Mouse (Mus musculus): ENCODE measurements around the gene Prkrip1. TPM values are rescaled to one million over a fixed set of nuclear protein-coding genes. Genes with fewer than 3 reads are reported as not detected.
"Not testable (repeated sequence)": the region's sequence is repeated elsewhere in the genome, so short reads cannot be mapped to it uniquely, and the experiment has no call there.

Gene Prkrip1
- polyA plus RNA-seq, 1 experiment from 2014 or later = 52.9 TPM

- H3K27me3 ChIP-seq (ENCODE audit: control insufficient read depth, insufficient read depth, low read depth, low read length) = no peaks in the 10 kb centered on the region
- H3K4me3 ChIP-seq (ENCODE audit: low read length) = peak overlapping the region; percentile 66
- H3K4me2 ChIP-seq (ENCODE audit: low read depth, low read length) = peak overlapping the region; percentile 96
- peak; percentile 5 for ATAC-seq (ENCODE audit: low read depth)
- peaks cover 5% of the 10 kb centered on the region; the same call in 1 of the 2 replicates for H3K9me3 ChIP-seq (ENCODE audit: control insufficient read depth, low read length)
- no peaks in the 10 kb centered on the region for H3K36me3 ChIP-seq (ENCODE audit: control insufficient read depth, insufficient read depth, low read length)
- peaks cover 23% of the 10 kb centered on the region for H3K4me1 ChIP-seq (replicated peaks; ENCODE audit: control insufficient read depth, insufficient read depth, low read length)
- peak overlapping the region; percentile 76 for H3K9ac ChIP-seq (ENCODE audit: low read length)
- no peak overlapping the region; the same call in 1 of the 2 replicates for H3K27ac ChIP-seq (ENCODE audit: low read length)
- 10% methylated on average over 15 of the region's 15 CpGs for WGBS
These were observed 28.9 kb downstream of the Prkrip1 start for GRCm38 (mm10) chr5:136169626-136170511.

GRCm38 (mm10) chr5:136168071-136168470 lies 30.7 kb downstream of the Prkrip1 start:
- no peak for ATAC-seq (ENCODE audit: low read depth)
- Histone ChIP-seq H3K4me2 (ENCODE audit: low read depth, low read length) (no peak overlapping the region), H3K4me3 (ENCODE audit: low read length) (no peak overlapping the region), H3K9me3 (ENCODE audit: control insufficient read depth, low read length) (peaks cover 5% of the 10 kb centered on the region; the same call in 1 of the 2 replicates), H3K27ac (ENCODE audit: low read length) (no peak overlapping the region), H3K27me3 (ENCODE audit: control insufficient read depth, insufficient read depth, low read depth, low read length) (no peaks in the 10 kb centered on the region), H3K9ac (ENCODE audit: low read length) (no peak overlapping the region), H3K4me1 (replicated peaks; ENCODE audit: control insufficient read depth, insufficient read depth, low read length) (peaks cover 17% of the 10 kb centered on the region), H3K36me3 (ENCODE audit: control insufficient read depth, insufficient read depth, low read length) (no peaks in the 10 kb centered on the region)
- WGBS = 94% methylated on average over 3 of the region's 3 CpGs

GRCm38 (mm10) chr5:136167296-136167695 lies 31.5 kb downstream of the Prkrip1 start:
- no peak overlapping the region for H3K9ac ChIP-seq (ENCODE audit: low read length)
- H3K4me3 ChIP-seq (ENCODE audit: low read length) = no peak overlapping the region
- no peaks in the 10 kb centered on the region for H3K36me3 ChIP-seq (ENCODE audit: control insufficient read depth, insufficient read depth, low read length)
- H3K9me3 ChIP-seq (ENCODE audit: control insufficient read depth, low read length) = peaks cover 5% of the 10 kb centered on the region; the same call in 1 of the 2 replicates
- no peak overlapping the region for H3K4me2 ChIP-seq (ENCODE audit: low read depth, low read length)
- WGBS = 90% methylated on average over 4 of the region's 4 CpGs
- no peaks in the 10 kb centered on the region for H3K27me3 ChIP-seq (ENCODE audit: control insufficient read depth, insufficient read depth, low read depth, low read length)
- peaks cover 17% of the 10 kb centered on the region for H3K4me1 ChIP-seq (replicated peaks; ENCODE audit: control insufficient read depth, insufficient read depth, low read length)
- no peak for ATAC-seq (ENCODE audit: low read depth)
- H3K27ac ChIP-seq (ENCODE audit: low read length) = no peak overlapping the region

- Histone ChIP-seq H3K9me3 (ENCODE audit: control insufficient read depth, low read length) (peaks cover 5% of the 10 kb centered on the region; the same call in 1 of the 2 replicates), H3K4me1 (replicated peaks; ENCODE audit: control insufficient read depth, insufficient read depth, low read length) (peaks cover 3% of the 10 kb centered on the region), H3K36me3 (ENCODE audit: control insufficient read depth, insufficient read depth, low read length) (no peaks in the 10 kb centered on the region), H3K27ac (ENCODE audit: low read length) (no peak overlapping the region), H3K9ac (ENCODE audit: low read length) (no peak overlapping the region), H3K4me2 (ENCODE audit: low read depth, low read length) (no peak overlapping the region), H3K4me3 (ENCODE audit: low read length) (no peak overlapping the region), H3K27me3 (ENCODE audit: control insufficient read depth, insufficient read depth, low read depth, low read length) (no peaks in the 10 kb centered on the region)
- ATAC-seq (ENCODE audit: low read depth) = no peak
- WGBS = 79% methylated on average over 8 of the region's 8 CpGs
These were observed 33.5 kb downstream of the Prkrip1 start for GRCm38 (mm10) chr5:136165246-136165645.

GRCm38 (mm10) chr5:136163807-136164474 lies 34.8 kb downstream of the Prkrip1 start:
- Histone ChIP-seq H3K4me3 (ENCODE audit: low read length) (no peak overlapping the region), H3K4me2 (ENCODE audit: low read depth, low read length) (no peak overlapping the region), H3K4me1 (replicated peaks; ENCODE audit: control insufficient read depth, insufficient read depth, low read length) (no peaks in the 10 kb centered on the region), H3K9me3 (ENCODE audit: control insufficient read depth, low read length) (peaks cover 5% of the 10 kb centered on the region; the same call in 1 of the 2 replicates), H3K9ac (ENCODE audit: low read length) (no peak overlapping the region), H3K27me3 (ENCODE audit: control insufficient read depth, insufficient read depth, low read depth, low read length) (no peaks in the 10 kb centered on the region), H3K27ac (ENCODE audit: low read length) (no peak overlapping the region), H3K36me3 (ENCODE audit: control insufficient read depth, insufficient read depth, low read length) (no peaks in the 10 kb centered on the region)
- WGBS = 75% methylated on average over 11 of the region's 11 CpGs
- ATAC-seq (ENCODE audit: low read depth) = no peak

GRCm38 (mm10) chr5:136160084-136160483 lies 38.7 kb downstream of the Prkrip1 start:
- 76% methylated on average over 10 of the region's 12 CpGs for WGBS
- H3K4me3 ChIP-seq (ENCODE audit: low read length); H3K36me3 ChIP-seq (ENCODE audit: control insufficient read depth, insufficient read depth, low read length); H3K27ac ChIP-seq (ENCODE audit: low read length); H3K4me2 ChIP-seq (ENCODE audit: low read depth, low read length); H3K9ac ChIP-seq (ENCODE audit: low read length); H3K9me3 ChIP-seq (ENCODE audit: control insufficient read depth, low read length); H3K4me1 ChIP-seq (replicated peaks; ENCODE audit: control insufficient read depth, insufficient read depth, low read length); H3K27me3 ChIP-seq (ENCODE audit: control insufficient read depth, insufficient read depth, low read depth, low read length); ATAC-seq (ENCODE audit: low read depth): not testable (repeated sequence)

- 75% methylated on average over 5 of the region's 5 CpGs for WGBS
- ATAC-seq (ENCODE audit: low read depth) = no peak
These were observed 43.4 kb downstream of the Prkrip1 start for GRCm38 (mm10) chr5:136155399-136155798.

GRCm38 (mm10) chr5:136152365-136152764 lies 46.4 kb downstream of the Prkrip1 start:
- Histone ChIP-seq H3K4me1 (replicated peaks; ENCODE audit: control insufficient read depth, insufficient read depth, low read length) (no peaks in the 10 kb centered on the region), H3K9me3 (ENCODE audit: control insufficient read depth, low read length) (no peaks in the 10 kb centered on the region), H3K9ac (ENCODE audit: low read length) (no peak overlapping the region), H3K27me3 (ENCODE audit: control insufficient read depth, insufficient read depth, low read depth, low read length) (no peaks in the 10 kb centered on the region), H3K36me3 (ENCODE audit: control insufficient read depth, insufficient read depth, low read length) (no peaks in the 10 kb centered on the region), H3K4me2 (ENCODE audit: low read depth, low read length) (no peak overlapping the region), H3K27ac (ENCODE audit: low read length) (no peak overlapping the region), H3K4me3 (ENCODE audit: low read length) (no peak overlapping the region)
- no peak for ATAC-seq (ENCODE audit: low read depth)
- 66% methylated on average over 8 of the region's 8 CpGs for WGBS

More at GRCm38 (mm10) chr5:136155399-136155798, 43.4 kb downstream of the Prkrip1 start:
- Histone ChIP-seq H3K4me1 (replicated peaks; ENCODE audit: control insufficient read depth, insufficient read depth, low read length) (no peaks in the 10 kb centered on the region), H3K9ac (ENCODE audit: low read length) (no peak overlapping the region), H3K9me3 (ENCODE audit: control insufficient read depth, low read length) (no peaks in the 10 kb centered on the region), H3K4me2 (ENCODE audit: low read depth, low read length) (no peak overlapping the region), H3K36me3 (ENCODE audit: control insufficient read depth, insufficient read depth, low read length) (no peaks in the 10 kb centered on the region), H3K27ac (ENCODE audit: low read length) (no peak overlapping the region), H3K27me3 (ENCODE audit: control insufficient read depth, insufficient read depth, low read depth, low read length) (no peaks in the 10 kb centered on the region), H3K4me3 (ENCODE audit: low read length) (no peak overlapping the region)

- not testable (repeated sequence) for H3K36me3 ChIP-seq (ENCODE audit: control insufficient read depth, insufficient read depth, low read length); H3K27me3 ChIP-seq (ENCODE audit: control insufficient read depth, insufficient read depth, low read depth, low read length); H3K9me3 ChIP-seq (ENCODE audit: control insufficient read depth, low read length); ATAC-seq (ENCODE audit: low read depth); H3K4me2 ChIP-seq (ENCODE audit: low read depth, low read length); H3K4me1 ChIP-seq (replicated peaks; ENCODE audit: control insufficient read depth, insufficient read depth, low read length); H3K27ac ChIP-seq (ENCODE audit: low read length); H3K4me3 ChIP-seq (ENCODE audit: low read length); H3K9ac ChIP-seq (ENCODE audit: low read length)
- WGBS = 68% methylated on average over 5 of the region's 5 CpGs
These were observed 49.6 kb downstream of the Prkrip1 start for GRCm38 (mm10) chr5:136149134-136149576.

Measured in lung, embryonic 16.5 days (tissue).